Mouse (Mus musculus) intestine, embryonic 14.5 days (tissue): ENCODE data around the gene Nrip1. TPM values are rescaled to one million over a fixed set of nuclear protein-coding genes. Genes with fewer than 3 reads are reported as not detected.

Experiments used
- ATAC-seq: fragments of 200-750 bp; cut with Nextera tagmentation; replicated peaks from 2 replicates; pipeline ENCODE4 v1.8.0; 2017; ENCODE audit warnings: low read depth, moderate number of reproducible peaks, moderate TSS enrichment, moderate library complexity; ENCODE audit not compliant: low FRiP score, low TSS enrichment
- DNase-seq: peaks from one replicate; pipeline ENCODE4 v3.0.0-alpha.2; 2018; ENCODE audit warnings: low spot score
- H3K27ac ChIP-seq: fragments of 300-500 bp; sonication (generic); 2 replicates; pipeline ENCODE4 v1.5.1; 2014; ENCODE audit warnings: low read depth, mild to moderate bottlenecking, control low read depth
- H3K27me3 ChIP-seq: fragments of 300-500 bp; sonication (generic); replicated peaks from 2 replicates; pipeline ENCODE4 v1.6.1; 2014; ENCODE audit warnings: low read length, control low read depth; ENCODE audit not compliant: control insufficient read depth, insufficient read depth
- H3K36me3 ChIP-seq: fragments of 300-500 bp; sonication (generic); 2 replicates; pipeline ENCODE4 v1.6.1; 2014; ENCODE audit warnings: low read length, control low read depth; ENCODE audit not compliant: control insufficient read depth, insufficient read depth
- H3K4me1 ChIP-seq: fragments of 300-500 bp; sonication (generic); replicated peaks from 2 replicates; pipeline ENCODE4 v1.6.1; 2014; ENCODE audit warnings: low read length, control low read depth, mixed read lengths; ENCODE audit not compliant: control insufficient read depth, insufficient read depth
- H3K4me2 ChIP-seq: fragments of 300-500 bp; sonication (generic); 2 replicates; pipeline ENCODE4 v1.6.1; 2014; ENCODE audit warnings: low read length
- H3K4me3 ChIP-seq: fragments of 300-500 bp; sonication (generic); 2 replicates; pipeline ENCODE4 v1.5.1; 2014; ENCODE audit warnings: low read depth, low read length, control low read depth, mixed read lengths
- H3K9ac ChIP-seq: fragments of 300-500 bp; sonication (generic); 2 replicates; pipeline ENCODE4 v1.6.1; 2014; ENCODE audit warnings: mild to moderate bottlenecking, low read length
- H3K9me3 ChIP-seq: fragments of 300-500 bp; sonication (generic); 2 replicates; pipeline ENCODE4 v1.6.1; 2016; ENCODE audit warnings: low read length, control low read depth; ENCODE audit not compliant: control insufficient read depth
- WGBS: fragments of 180-500 bp; shearing (Covaris S2); extraction: QIAGEN DNeasy Blood & Tissue Kit; methylation state at CpG from one replicate; pipeline ENCODE4 v1.1.7; 2014; 5-methylcytosine and 5-hydroxymethylcytosine counted together
- polyA plus RNA-seq: library from polyadenylated mRNA; unstranded; fragments of >200 nt; fragmentation: Nextera tagmentation; extraction: Ambion mirVana; gene quantifications from 2 replicates; pipeline ENCODE4 v1.2.1, GENCODE M21; 2014

The Nrip1 gene
- polyA plus RNA-seq, 1 experiment from 2014 or later, result 37.1 TPM

- WGBS, result 55% methylated on average over 7 of the region's 7 CpGs
- H3K36me3 ChIP-seq, result no peaks in the 10 kb centered on the region
- H3K27me3 ChIP-seq, result no peaks in the 10 kb centered on the region
- no peak overlapping the region for H3K9ac ChIP-seq
- no peak for ATAC-seq
- H3K4me2 ChIP-seq, result no peak overlapping the region
- H3K4me1 ChIP-seq, result no peaks in the 10 kb centered on the region
- H3K9me3 ChIP-seq, result peaks cover 5% of the 10 kb centered on the region; the same call in 1 of the 2 replicates
- no peak overlapping the region for H3K4me3 ChIP-seq
- no peak overlapping the region for H3K27ac ChIP-seq
- DNase-seq, result no peak
These were observed 41.5 kb downstream of the Nrip1 start for GRCm38 (mm10) chr16:76332127-76332526.

- ATAC-seq, result no peak
- Histone ChIP-seq H3K36me3 (no peaks in the 10 kb centered on the region), H3K9ac (no peak overlapping the region), H3K27me3 (no peaks in the 10 kb centered on the region), H3K9me3 (no peaks in the 10 kb centered on the region), H3K4me1 (no peaks in the 10 kb centered on the region), H3K4me2 (no peak overlapping the region), H3K4me3 (no peak overlapping the region), H3K27ac (no peak overlapping the region)
- WGBS, result 88% methylated on average over 7 of the region's 7 CpGs
- DNase-seq, result no peak
These were observed 42.4 kb downstream of the Nrip1 start for GRCm38 (mm10) chr16:76331231-76331630.

GRCm38 (mm10) chr16:76325315-76325710, 48.3 kb downstream of the Nrip1 start:
- no peaks in the 10 kb centered on the region for H3K9me3 ChIP-seq
- ATAC-seq (no peak), DNase-seq (no peak)
- H3K27me3 ChIP-seq, result no peaks in the 10 kb centered on the region
- H3K4me1 ChIP-seq, result peaks cover 18% of the 10 kb centered on the region
- no peak overlapping the region for H3K9ac ChIP-seq
- H3K4me2 ChIP-seq, result no peak overlapping the region
- WGBS, result 89% methylated on average over 3 of the region's 3 CpGs
- H3K36me3 ChIP-seq, result no peaks in the 10 kb centered on the region
- no peak overlapping the region for H3K4me3 ChIP-seq
- H3K27ac ChIP-seq, result no peak overlapping the region

- H3K9me3 ChIP-seq, result no peaks in the 10 kb centered on the region
- DNase-seq (no peak), ATAC-seq (no peak)
- no peaks in the 10 kb centered on the region for H3K27me3 ChIP-seq
- peaks cover 22% of the 10 kb centered on the region for H3K4me1 ChIP-seq
- no peak overlapping the region for H3K27ac ChIP-seq
- no peak overlapping the region for H3K4me3 ChIP-seq
- H3K9ac ChIP-seq, result no peak overlapping the region
- 63% methylated on average over 3 of the region's 4 CpGs for WGBS
- H3K36me3 ChIP-seq, result no peaks in the 10 kb centered on the region
- H3K4me2 ChIP-seq, result no peak overlapping the region
These were observed 49.0 kb downstream of the Nrip1 start for GRCm38 (mm10) chr16:76324411-76325314.

GRCm38 (mm10) chr16:76323594-76324307, 49.9 kb downstream of the Nrip1 start:
- Histone ChIP-seq H3K36me3 (no peaks in the 10 kb centered on the region), H3K4me2 (no peak overlapping the region), H3K9me3 (no peaks in the 10 kb centered on the region), H3K27ac (no peak overlapping the region), H3K27me3 (no peaks in the 10 kb centered on the region), H3K4me3 (no peak overlapping the region), H3K4me1 (peaks cover 26% of the 10 kb centered on the region), H3K9ac (no peak overlapping the region)
- no peak for DNase-seq
- WGBS, result 79% methylated on average over 4 of the region's 4 CpGs
- no peak for ATAC-seq

- Histone ChIP-seq H3K27ac (no peak overlapping the region), H3K9ac (no peak overlapping the region), H3K4me3 (no peak overlapping the region), H3K36me3 (no peaks in the 10 kb centered on the region), H3K9me3 (no peaks in the 10 kb centered on the region), H3K4me2 (no peak overlapping the region), H3K4me1 (peaks cover 26% of the 10 kb centered on the region), H3K27me3 (no peaks in the 10 kb centered on the region)
- 91% methylated on average over 2 of the region's 2 CpGs for WGBS
- no peak for DNase-seq
- no peak for ATAC-seq
These were observed 50.5 kb downstream of the Nrip1 start for GRCm38 (mm10) chr16:76323141-76323540.

- H3K27ac ChIP-seq, result no peak overlapping the region; the same call in 1 of the 2 replicates
- no peaks in the 10 kb centered on the region for H3K9me3 ChIP-seq
- DNase-seq (peak; percentile 51), ATAC-seq (no peak)
- H3K36me3 ChIP-seq, result no peaks in the 10 kb centered on the region
- H3K9ac ChIP-seq, result no peak overlapping the region
- H3K4me3 ChIP-seq, result no peak overlapping the region
- H3K4me2 ChIP-seq, result peak overlapping the region; percentile 36
- H3K4me1 ChIP-seq, result peaks cover 26% of the 10 kb centered on the region
- no peaks in the 10 kb centered on the region for H3K27me3 ChIP-seq
- WGBS, result 11% methylated on average over 11 of the region's 11 CpGs
These were observed 52.0 kb downstream of the Nrip1 start for GRCm38 (mm10) chr16:76321527-76322165.

GRCm38 (mm10) chr16:76320118-76320473, 53.5 kb downstream of the Nrip1 start:
- H3K9me3 ChIP-seq, result no peaks in the 10 kb centered on the region
- DNase-seq (no peak), ATAC-seq (no peak)
- H3K4me1 ChIP-seq, result peaks cover 26% of the 10 kb centered on the region
- H3K9ac ChIP-seq, result no peak overlapping the region
- H3K36me3 ChIP-seq, result no peaks in the 10 kb centered on the region
- H3K4me2 ChIP-seq, result no peak overlapping the region
- no peaks in the 10 kb centered on the region for H3K27me3 ChIP-seq
- 73% methylated on average over 5 of the region's 5 CpGs for WGBS
- H3K27ac ChIP-seq, result no peak overlapping the region
- H3K4me3 ChIP-seq, result no peak overlapping the region
